Mouse (Mus musculus): ENCODE data around the gene Gpr183. TPM values are rescaled to one million over a fixed set of nuclear protein-coding genes. Genes with fewer than 3 reads are reported as not detected.

The Gpr183 gene
- polyA plus RNA-seq, 1 experiment from 2014 or later = 1.3 TPM

- no peak for ATAC-seq
- Histone ChIP-seq H3K27ac (ENCODE audit: low read length) (no peak overlapping the region), H3K9me3 (ENCODE audit: control insufficient read depth, low read length) (no peaks in the 10 kb centered on the region), H3K36me3 (ENCODE audit: control insufficient read depth, insufficient read depth) (peaks cover 15% of the 10 kb centered on the region; the same call in 1 of the 2 replicates), H3K4me3 (replicated peaks; ENCODE audit: low read length) (no peak overlapping the region), H3K4me1 (replicated peaks; ENCODE audit: control insufficient read depth, insufficient read depth, low read length) (no peaks in the 10 kb centered on the region), H3K9ac (replicated peaks; ENCODE audit: low read depth, low read length) (no peak overlapping the region), H3K27me3 (replicated peaks; ENCODE audit: control insufficient read depth, insufficient read depth, low read length) (no peaks in the 10 kb centered on the region), H3K4me2 (ENCODE audit: low read length) (no peak overlapping the region)
- 81% methylated on average over 3 of the region's 3 CpGs for WGBS
These were observed 60.2 kb downstream of the Gpr183 start for GRCm38 (mm10) chr14:121904754-121905153.

GRCm38 (mm10) chr14:121903381-121903876 lies 61.6 kb downstream of the Gpr183 start:
- H3K4me1 ChIP-seq (replicated peaks; ENCODE audit: control insufficient read depth, insufficient read depth, low read length) = 0 out of 2 replicates have a peak, but pooled peaks cover 3% of the 10 kb centered on the region

More at GRCm38 (mm10) chr14:121903381-121903876, 61.6 kb downstream of the Gpr183 start:
- Histone ChIP-seq H3K4me3 (replicated peaks; ENCODE audit: low read length) (no peak overlapping the region), H3K27ac (ENCODE audit: low read length) (no peak overlapping the region), H3K9ac (replicated peaks; ENCODE audit: low read depth, low read length) (no peak overlapping the region), H3K9me3 (ENCODE audit: control insufficient read depth, low read length) (no peaks in the 10 kb centered on the region), H3K36me3 (ENCODE audit: control insufficient read depth, insufficient read depth) (peaks cover 13% of the 10 kb centered on the region; the same call in 1 of the 2 replicates), H3K27me3 (replicated peaks; ENCODE audit: control insufficient read depth, insufficient read depth, low read length) (no peaks in the 10 kb centered on the region), H3K4me2 (ENCODE audit: low read length) (no peak overlapping the region)
- ATAC-seq = no peak
- 89% methylated on average over 7 of the region's 7 CpGs for WGBS

Other genes with a start within 250 kb of the Gpr183 start
- 14.5 and 15.8 TPM in 2 replicates for gene Dock9, start 167.4 kb downstream of the Gpr183 start, polyA plus RNA-seq (2015; fragmentation: Nextera tagmentation; extraction: Ambion mirVana)
- 51.0 and 54.4 TPM in 2 replicates for gene Ubac2, start 86.6 kb downstream of the Gpr183 start, polyA plus RNA-seq (2015; fragmentation: Nextera tagmentation; extraction: Ambion mirVana)
- gene Gpr18, start 49.4 kb downstream of the Gpr183 start, polyA plus RNA-seq (2015; fragmentation: Nextera tagmentation; extraction: Ambion mirVana) = 0.28 TPM in 1 of 2 replicates, not detected in the other
- not detected in 2 replicates for gene Timm8a2, start 69.5 kb upstream of the Gpr183 start, polyA plus RNA-seq (2015; fragmentation: Nextera tagmentation; extraction: Ambion mirVana)
- gene Tm9sf2, start 141.8 kb upstream of the Gpr183 start, polyA plus RNA-seq (2015; fragmentation: Nextera tagmentation; extraction: Ambion mirVana) = 114 and 130 TPM in 2 replicates
- gene Clybl, start 216.5 kb upstream of the Gpr183 start, polyA plus RNA-seq (2015; fragmentation: Nextera tagmentation; extraction: Ambion mirVana) = 7.5 and 8.4 TPM in 2 replicates

Data from forebrain, embryonic 16.5 days (tissue).